Mouse (Mus musculus) mature B cell (primary cell): ENCODE measurements around the gene Glud1.
"Not testable (repeated sequence)": the region's sequence is repeated elsewhere in the genome, so short reads cannot be mapped to it uniquely, and the experiment has no call there.

Experiments
- in situ Hi-C: fragments of 300-500 bp; cut with MboI; formaldehyde crosslinking; loops from 2 replicates; pipeline ENCODE4 v1.14.3; 2019

Gene Glud1

DNA sequence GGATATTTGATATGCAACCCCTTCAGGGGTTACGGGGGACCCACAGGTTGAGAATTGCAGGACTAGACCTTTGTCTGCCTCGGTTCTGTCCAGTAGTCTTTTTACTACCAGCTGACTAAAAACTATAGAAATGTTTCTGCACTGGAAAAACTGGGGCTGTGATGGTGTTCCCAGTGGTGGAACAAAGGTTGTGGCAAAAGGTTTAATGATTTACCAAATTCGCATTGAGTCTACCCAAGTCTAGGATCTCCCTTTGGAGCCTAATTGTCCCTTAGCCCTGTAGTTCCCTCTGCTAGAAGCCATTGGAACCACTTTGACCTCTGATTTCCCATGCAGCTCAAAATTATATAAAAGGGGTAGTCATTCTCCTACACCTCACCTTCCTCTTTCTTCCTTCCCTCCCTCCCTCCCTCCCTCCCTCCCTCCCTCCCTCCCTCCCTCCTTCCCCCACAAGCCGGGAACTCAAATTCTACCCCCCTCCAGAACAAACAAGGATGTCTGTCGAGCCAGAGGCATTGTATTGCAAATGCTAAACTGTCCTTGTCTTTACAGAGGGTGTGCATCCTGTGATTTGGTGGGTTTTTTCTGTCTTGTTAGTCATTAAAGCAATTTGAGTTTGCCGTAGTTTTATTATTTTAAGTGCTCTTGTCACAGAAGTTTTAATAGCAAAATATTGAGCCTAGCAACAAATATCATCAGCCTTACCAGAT is 2.0 kb downstream of the Glud1 start:
- in situ Hi-C loops: no loop called here

DNA sequence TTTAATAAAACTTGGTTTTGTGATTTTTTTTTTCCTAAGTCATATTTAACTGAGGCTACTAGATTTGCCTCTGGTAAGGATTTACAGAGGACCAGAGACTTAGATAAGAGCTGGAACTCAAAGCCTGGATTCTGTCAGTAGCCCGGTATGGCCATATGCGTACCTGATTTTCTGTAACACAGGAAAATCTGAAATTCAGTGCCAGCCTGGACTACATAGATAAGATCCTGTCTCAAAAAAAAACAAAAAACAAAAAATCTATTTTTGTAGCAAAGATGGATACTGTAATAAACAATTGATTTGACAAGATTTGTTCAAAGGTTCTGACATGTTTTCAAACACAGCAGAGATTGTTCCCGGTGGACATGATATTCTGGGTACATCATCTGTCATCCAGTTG is 3.1 kb downstream of the Glud1 start:
- in situ Hi-C loops: no loop called here

DNA sequence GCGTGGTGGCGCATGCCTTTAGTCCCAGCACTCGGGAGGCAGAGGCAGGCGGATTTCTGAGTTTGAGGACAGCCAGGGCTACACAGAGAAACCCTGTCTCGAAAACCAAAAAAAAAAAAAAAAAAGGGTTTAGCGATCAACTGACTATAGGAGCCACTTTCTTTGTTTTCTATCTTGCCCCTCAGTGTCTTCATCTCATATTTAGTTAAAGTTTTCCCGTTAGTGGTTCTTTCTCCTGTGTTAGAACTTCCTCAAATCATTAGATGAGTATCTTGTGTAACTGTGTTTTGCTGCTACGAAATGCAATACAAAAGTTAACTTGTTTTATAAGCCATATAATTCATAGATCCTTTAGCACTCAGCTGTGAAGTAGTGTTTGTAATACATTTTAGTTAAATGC is 3.9 kb downstream of the Glud1 start:
- in situ Hi-C loops: not testable (repeated sequence)

DNA sequence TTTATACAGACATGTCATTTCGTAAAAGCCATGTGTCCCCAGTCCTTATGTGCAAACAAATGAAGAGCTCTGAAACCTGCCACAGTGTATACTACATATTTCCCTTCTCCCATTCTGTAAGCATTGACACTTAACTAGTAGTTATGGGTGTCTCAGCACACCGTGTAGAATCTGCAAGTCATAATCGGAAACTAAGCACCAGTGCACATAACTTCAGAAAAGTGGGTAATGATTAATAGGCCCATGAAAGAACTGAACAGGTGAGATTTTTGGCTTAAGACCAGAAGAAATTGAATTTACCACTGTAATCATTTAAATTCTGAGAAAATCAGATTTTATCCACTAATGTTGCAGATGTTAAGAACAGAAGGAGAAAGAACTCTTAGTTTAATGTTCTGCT is 4.3 kb downstream of the Glud1 start:
- in situ Hi-C loops: no loop called here

DNA sequence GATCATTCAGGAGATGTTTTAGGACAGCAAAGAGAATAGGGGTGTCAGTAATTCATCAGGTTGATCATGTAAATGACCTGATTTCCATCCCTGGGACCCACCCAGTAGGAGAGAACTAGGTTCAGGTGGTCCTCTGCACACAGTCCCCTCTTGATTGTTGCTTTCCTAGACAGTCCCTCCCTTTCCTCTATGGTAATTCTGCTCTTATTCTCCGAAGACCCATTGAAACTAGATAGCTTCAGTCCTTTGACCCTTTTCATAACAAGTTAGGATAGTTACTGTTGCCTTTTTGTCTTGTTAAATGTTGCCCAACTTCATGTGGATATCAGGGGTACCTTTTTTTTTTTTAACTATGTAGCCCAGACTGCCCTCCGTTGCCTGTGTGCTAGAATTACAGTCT is 5.8 kb downstream of the Glud1 start:
- in situ Hi-C loops: no loop called here

DNA sequence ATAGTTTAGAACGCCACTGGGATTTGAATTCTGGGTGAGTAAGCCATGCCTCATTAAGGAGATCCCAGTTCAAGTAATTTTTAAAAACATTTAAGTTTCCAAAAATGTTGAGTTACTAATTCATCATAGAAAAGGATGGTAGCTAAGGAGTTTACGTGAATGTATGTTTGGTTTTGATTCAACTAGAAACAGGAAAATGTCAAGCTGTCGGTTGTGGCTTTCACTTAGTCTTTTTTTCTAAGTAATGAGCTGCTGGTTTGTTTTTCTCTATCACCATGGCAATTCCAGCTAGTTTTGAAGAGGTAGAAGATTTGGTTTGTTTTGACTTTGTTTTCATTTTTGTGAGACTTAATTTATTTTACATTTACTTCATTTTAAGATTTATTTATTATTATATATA is 6.9 kb downstream of the Glud1 start:
- in situ Hi-C loops: no loop called here

DNA sequence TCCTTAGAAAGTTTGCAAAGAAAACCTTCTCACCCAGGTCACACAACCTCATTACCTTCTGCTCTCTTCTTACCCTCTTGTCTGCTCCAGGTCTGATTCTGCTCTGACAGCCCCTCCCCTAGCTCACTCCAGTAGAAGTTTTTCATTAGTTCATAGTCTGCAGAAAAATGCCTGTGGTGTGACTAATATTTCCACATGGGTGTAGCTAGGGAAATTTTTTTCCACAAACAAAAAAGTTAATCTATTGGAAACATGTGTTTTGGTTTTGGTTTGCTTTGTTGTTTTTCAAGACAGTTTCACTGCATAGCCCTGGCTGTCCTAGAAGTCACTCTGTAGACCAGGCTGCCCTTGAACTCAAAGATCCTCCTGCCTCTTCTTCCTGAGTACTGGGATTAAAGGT is 7.6 kb downstream of the Glud1 start:
- in situ Hi-C loops: no loop called here

DNA sequence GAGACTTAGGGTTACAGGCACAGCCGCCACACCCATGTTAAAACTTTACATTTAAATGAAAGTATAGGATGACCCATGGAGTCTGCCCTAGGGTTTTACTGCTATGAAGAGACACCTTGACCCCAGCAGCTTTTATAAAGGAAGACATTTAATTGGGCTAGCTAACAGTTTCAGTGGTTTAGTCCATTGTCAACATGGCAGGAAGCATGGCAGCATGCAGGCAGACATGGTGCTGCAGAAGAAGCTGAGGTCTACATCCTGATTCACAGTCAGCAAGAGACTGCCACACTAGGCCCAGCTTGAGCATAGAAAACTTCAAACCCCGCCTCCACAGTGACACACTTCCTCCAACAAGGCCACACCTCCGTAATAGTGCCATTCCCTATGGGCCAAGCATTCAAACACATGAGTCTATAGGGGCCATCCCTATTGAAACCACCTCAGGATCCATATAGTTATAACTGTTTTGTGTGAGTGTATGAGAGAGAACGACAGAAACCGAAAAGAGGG is 13.1 kb downstream of the Glud1 start:
- in situ Hi-C loops: no loop called here

DNA sequence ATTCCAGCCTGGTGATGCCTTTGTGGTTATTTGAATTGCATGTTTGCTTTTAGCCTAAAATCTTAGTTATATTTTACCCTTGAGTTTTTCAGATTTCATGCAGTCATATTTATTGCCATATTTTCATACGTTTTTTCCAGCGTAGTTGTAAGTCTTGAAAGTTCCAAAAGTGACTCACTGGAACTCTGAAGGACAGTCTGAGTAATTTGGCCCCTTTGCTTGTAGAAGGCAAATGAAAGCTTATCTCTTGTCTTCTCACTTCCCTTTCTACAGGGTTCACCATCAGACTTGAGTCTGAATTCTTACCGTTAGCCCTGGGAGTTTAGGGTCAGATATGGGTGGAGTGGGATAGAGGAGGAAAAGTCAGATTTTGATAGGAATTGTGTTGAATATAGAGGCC is 16.1 kb downstream of the Glud1 start:
- in situ Hi-C loops: no loop called here

DNA sequence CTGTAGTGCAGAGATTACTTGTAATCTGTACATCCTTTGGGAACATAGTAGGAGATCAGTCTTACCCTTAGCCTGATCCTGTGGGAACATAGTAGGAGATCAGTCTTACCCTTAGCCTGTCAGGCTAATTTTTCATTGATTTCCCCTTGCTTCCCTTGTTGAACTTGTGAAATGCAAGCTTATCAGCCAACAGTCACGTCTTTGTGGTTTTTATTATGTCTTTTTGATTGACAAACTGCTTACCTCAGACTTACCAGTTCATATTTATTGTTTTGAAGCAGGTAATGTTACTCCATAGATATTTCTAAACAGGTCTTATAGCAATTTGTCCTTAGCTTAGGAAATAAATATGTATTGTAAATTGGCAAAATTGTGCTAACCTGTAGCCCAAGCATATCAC is 17.1 kb downstream of the Glud1 start:
- in situ Hi-C loops: no loop called here

DNA sequence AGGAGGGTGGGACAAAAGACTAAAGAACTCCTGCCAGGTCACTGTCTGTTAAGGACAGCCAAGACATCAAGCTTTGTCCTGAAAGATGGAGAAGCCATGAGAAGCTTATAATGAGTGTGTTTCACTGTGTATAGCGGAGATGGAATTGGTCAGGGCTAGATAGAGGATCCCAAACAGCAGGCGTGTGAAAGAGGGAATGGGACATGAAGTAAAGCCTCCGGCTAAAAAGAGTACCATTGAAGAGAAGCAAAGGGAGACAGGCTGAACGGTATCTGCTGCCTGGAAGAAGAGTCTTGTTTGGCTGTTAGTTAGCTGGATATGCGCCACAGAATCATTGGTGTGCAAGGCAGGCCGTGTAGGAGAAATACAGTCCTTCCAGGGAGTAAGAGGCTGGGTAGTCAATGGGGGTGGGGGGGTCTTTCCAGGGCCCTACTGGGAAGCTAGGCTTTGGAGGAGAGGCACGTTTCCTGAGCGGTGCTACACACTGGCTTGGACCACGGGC is 20.2 kb downstream of the Glud1 start:
- in situ Hi-C loops: no loop called here

DNA sequence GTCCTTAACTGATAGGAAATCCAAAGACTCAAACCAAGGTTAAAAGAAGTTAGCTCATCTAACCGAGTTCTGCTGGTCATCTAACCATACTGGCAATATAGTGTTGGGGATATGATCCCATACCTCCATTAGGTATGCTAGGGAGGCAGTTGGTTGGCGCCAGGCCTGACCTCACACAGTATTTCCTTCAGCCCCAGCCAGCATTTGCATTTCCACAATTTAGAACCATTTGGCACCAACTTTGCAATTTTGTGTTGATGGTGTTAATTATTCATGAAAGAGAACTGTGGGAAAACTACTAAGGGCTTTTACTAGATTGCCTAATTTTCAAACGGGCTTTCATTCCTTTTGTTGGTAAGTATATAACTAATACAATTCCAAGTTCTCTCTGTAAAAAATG is 21.4 kb downstream of the Glud1 start:
- in situ Hi-C loops: no loop called here

DNA sequence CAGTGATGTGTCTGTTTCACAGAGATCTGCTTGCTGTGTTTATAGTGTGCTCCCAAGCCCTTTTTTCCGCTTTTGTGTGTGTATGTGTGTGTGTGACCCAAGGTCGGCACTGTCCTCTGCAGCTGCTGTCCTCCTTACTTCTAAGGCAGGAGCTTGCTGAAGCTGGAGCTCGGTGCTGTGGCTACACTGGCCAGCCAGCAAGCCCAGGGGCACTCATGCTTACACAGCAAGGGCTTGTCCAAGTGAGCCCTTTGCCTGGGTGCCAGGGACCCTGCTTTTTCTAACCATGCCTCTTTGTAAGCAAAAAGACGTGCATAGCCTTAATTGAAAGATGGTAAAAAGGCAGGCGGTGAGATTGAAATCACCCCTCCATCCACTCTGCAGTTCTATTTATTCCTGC is 21.9 kb downstream of the Glud1 start:
- in situ Hi-C loops: no loop called here

DNA sequence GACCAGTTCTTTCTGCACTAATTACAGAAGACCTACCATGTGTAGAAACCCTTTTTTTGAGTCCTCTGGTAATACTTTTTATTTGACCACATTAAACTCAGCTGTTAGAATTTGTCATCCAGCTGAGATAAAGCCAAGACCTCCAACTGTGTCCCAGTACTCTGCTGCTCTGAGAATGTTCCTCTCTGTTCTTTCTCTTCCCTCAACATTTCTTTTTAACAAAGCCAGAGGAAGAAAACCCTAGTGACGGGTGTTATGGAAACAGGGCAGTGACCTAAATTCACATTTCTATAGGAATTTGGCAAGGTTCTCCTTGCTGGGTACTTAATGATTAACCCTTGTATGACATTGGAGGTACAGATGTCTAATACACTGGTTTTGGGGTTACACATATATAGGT is 28.9 kb downstream of the Glud1 start:
- in situ Hi-C loops: no loop called here

DNA sequence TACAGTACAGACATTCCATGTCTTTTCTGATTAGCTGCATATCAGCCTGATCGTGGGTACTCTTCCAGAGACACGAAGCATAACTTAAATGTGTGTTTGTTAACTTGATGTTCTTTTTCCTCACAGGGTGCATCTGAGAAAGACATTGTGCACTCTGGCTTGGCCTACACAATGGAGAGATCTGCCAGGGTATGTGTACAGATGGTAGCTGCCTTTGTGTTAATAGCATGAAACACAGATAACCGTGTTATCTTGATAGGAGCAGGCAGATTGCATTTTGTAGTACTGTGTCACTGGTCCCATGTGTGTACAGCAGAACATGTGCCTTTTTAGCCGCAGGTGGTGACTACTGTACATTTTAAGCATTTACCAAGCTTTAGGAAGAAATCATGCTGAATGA is 31.5 kb downstream of the Glud1 start:
- in situ Hi-C loops: no loop called here

DNA sequence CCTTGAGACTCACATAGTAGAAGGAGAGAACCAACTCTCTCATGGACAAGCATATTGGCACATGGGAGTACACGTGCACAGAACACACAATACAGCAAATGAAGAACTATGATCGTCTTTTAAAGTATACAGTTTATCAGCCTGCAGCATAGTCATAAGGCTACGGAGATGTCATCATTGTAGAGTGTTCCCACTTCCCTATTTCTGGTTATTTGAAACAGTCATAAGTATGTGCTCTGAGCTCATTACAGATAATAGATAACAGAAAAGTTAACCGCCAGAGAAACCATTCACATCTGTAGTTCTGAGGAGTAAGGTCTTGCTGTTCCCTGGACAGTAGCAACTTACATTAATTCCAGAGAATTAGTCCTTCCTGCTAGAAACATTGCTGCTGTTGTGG is 32.6 kb downstream of the Glud1 start:
- in situ Hi-C loops: no loop called here

DNA sequence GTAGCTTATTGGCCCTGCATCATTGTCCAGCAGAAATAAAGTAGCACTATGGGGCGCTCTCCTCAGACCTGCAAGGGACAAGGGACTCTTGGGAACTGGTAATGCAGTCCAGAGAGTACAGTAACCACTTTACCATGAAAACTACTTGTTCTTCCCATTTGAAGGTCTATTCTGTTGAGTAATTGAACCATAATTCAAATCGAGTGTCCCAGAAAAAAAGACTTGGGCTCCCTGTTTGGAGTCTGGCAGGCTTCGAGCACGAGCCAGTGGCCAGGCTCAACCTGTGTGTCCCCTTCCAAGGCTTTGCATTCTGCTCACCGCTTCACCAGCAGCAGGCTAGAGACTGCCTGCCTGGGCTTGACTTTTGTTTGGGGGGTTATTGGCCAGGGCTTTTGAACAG is 33.8 kb downstream of the Glud1 start:
- in situ Hi-C loops: no loop called here

DNA sequence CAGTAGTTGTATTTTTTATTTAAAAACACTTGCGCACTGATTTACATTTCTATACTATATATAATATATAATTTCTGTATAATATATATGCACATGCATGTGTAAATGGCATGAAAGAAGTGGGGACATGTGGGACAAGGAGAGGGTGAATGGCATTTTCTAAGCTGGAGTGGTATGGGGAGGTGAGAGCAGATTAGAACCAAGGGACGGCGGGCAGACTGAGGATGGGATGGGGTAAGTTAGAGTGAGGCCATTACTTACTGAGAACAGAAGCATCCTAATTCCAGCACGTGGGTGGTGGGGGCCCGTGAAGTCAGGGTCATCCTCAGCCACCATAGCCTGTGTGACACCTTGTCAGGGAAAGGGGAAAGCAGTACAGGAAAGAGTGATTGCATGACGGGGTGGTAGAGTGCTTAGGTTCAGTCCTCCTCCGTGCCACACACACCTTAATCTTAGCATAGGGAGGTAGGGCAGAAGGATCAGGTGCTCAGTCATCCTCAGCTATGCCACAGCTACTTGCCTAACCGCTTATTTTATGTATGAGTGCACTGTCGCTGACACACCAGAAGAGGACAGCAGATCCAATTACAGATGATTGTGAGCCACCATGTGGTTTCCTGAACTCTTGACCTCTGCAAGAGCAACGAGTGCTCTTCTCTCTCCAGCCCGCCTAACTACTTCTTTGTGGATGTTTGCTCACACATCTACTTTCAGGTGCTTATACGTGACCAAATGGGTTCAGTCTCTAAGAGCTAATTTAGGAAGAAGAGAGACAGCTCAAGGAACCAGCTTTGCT is 35.4 kb downstream of the Glud1 start:
- in situ Hi-C loops: no loop called here

DNA sequence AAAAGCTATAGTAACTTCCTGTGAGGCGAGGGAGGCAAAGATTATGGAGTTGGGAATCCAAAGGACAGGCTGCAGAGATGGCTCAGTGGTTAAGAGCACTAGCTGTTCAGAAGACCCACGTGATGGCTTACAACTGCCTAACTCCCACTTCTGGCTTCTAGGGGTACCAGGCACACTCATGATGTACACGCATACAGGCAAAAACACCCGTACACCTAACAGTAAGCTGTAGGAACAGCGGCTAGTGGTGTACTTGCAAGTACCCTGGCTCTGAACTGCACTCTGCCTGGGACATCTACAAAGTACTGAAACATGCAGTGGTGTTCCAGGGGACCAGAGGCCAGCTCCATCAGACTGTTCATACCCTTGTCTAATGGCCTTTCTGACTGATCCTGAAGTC is 36.6 kb downstream of the Glud1 start:
- in situ Hi-C loops: no loop called here

DNA sequence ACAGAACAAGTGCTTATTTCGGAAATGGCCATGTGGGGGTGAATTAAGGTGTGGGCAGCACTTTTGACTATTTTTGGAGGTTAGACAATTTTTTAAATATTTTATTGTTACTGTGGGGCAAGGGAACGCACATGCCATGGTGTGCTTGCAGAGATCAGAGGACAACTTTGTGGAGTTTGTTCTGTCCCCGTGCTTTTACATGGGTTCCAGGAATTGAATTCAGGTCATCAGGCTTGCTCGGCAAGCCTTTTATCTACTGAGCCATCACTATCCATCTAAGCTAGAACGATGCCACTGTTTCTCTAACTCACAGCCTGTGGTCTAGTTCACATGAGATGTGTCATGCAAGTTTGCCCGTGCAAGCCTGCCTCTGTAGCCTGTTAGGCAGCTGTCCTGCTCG is 37.8 kb downstream of the Glud1 start:
- in situ Hi-C loops: no loop called here

DNA sequence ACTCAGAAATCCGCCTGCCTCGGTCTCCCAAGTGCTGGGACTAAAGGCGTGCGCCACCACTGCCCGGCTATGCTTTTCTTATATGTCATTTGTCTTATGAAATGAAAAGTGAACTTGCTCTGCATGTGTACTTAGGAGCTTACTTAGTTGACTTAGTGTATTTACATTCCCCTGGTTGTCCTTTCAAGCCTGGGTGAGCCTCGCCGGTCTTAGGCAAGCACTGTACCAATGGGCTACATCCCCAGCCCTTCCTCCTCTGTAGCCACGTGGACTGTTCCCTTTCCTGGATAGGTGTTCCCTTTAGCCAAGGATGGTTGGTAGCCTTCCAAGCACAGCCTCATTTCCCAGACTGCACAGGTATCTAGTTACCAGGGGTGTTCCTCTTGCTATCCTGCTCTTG is 38.5 kb downstream of the Glud1 start:
- in situ Hi-C loops: no loop called here

DNA sequence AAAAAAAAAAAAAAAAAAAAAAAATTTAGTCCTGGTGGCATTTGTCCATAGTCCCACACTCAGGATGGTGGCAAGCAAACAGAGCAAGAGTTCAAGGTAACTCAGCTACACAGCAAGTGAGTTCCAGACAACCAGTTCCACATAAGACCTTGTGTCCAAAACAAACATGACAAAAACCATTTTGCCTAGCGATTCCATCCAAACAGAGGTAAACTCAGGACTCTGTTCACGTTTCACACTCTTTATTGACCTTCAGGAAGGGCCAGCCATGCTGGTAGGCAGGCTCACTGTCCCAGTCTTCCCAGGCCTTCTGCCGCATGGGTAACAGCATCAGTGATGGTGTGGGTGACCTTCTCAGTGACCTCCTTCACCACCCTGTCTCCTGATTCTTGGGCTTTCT is 41.1 kb downstream of the Glud1 start:
- in situ Hi-C loops: no loop called here

DNA sequence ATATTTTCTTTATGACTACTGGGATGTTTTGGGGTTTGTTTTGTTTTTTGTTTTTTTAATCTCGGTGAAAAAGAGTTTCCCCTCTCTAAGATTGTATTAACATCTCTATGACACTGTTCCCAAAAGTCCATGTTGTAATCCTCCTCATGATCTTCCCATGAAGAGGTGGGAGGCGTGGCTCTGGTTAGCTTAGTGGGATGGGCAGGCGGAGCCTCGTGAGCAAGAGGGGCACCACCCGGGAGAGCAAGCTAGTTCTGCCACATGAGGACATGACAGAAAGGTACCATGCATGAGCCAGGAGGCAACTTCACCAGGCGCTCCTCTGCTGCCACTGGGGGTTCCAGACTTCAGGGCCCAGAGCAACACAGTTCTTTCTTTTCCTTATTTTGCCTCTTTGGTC is 42.0 kb downstream of the Glud1 start:
- in situ Hi-C loops: no loop called here
